Mouse (Mus musculus) heart, embryonic 10.5 days (tissue): Measurements from ENCODE around the gene Gna13. TPM values are rescaled to one million over a fixed set of nuclear protein-coding genes. Genes with fewer than 3 reads are reported as not detected.
"Not testable (repeated sequence)": the region's sequence is repeated elsewhere in the genome, so short reads cannot be mapped to it uniquely, and the experiment has no call there.

Experiments used
- DNase-seq: peaks from one replicate; pipeline ENCODE4 v3.0.0-alpha.2; 2017; ENCODE audit warnings: low spot score
- H3K27ac ChIP-seq: fragments of 300-500 bp; sonication (generic); 2 replicates; pipeline ENCODE4 v1.5.1; 2016; ENCODE audit warnings: mild to moderate bottlenecking
- H3K27me3 ChIP-seq: fragments of 300-500 bp; sonication (generic); 2 replicates; pipeline ENCODE4 v1.6.1; 2016; ENCODE audit warnings: mild to moderate bottlenecking; ENCODE audit not compliant: poor library complexity, insufficient read depth, severe bottlenecking
- H3K36me3 ChIP-seq: fragments of 300-500 bp; sonication (generic); 2 replicates; pipeline ENCODE4 v1.6.1; 2016; ENCODE audit warnings: mild to moderate bottlenecking, moderate library complexity
- H3K4me1 ChIP-seq: fragments of 300-500 bp; sonication (generic); 2 replicates; pipeline ENCODE4 v1.6.1; 2016; ENCODE audit warnings: mild to moderate bottlenecking
- H3K4me3 ChIP-seq: fragments of 300-500 bp; sonication (generic); 2 replicates; pipeline ENCODE4 v1.5.1; 2016; ENCODE audit warnings: mild to moderate bottlenecking, moderate library complexity
- H3K9me3 ChIP-seq: fragments of 300-500 bp; sonication (generic); 2 replicates; pipeline ENCODE4 v1.6.1; 2016; ENCODE audit warnings: mild to moderate bottlenecking, moderate library complexity
- WGBS: fragments of 180-500 bp; shearing (Covaris S2); methylation state at CpG from one replicate; pipeline ENCODE4 v1.1.7; 2016; 5-methylcytosine and 5-hydroxymethylcytosine counted together
- polyA plus RNA-seq: library from polyadenylated mRNA; unstranded; fragments of >200 nt; fragmentation: Nextera tagmentation; extraction: Ambion mirVana; gene quantifications from 2 replicates; pipeline ENCODE4 v1.2.1, GENCODE M21; 2016

The Gna13 gene
- polyA plus RNA-seq, 1 experiment from 2014 or later: 20.5 TPM

- H3K4me1 ChIP-seq: peaks cover 8% of the 10 kb centered on the region
- no peaks in the 10 kb centered on the region for H3K27me3 ChIP-seq
- H3K36me3 ChIP-seq: no peaks in the 10 kb centered on the region
- no peak for DNase-seq
- no peak overlapping the region for H3K4me3 ChIP-seq
- 56% methylated on average over 6 of the region's 6 CpGs for WGBS
- no peak overlapping the region for H3K27ac ChIP-seq
- H3K9me3 ChIP-seq: no peaks in the 10 kb centered on the region
These were observed 26.7 kb upstream of the Gna13 start for GRCm38 (mm10) chr11:109335890-109336289.

- DNase-seq: no peak
- Histone ChIP-seq H3K9me3 (no peaks in the 10 kb centered on the region), H3K4me3 (no peak overlapping the region), H3K36me3 (no peaks in the 10 kb centered on the region), H3K27ac (no peak overlapping the region), H3K27me3 (no peaks in the 10 kb centered on the region), H3K4me1 (peaks cover 15% of the 10 kb centered on the region)
- 89% methylated on average over 8 of the region's 8 CpGs for WGBS
These were observed 23.3 kb upstream of the Gna13 start for GRCm38 (mm10) chr11:109339155-109339938.

- no peaks in the 10 kb centered on the region for H3K36me3 ChIP-seq
- no peak overlapping the region for H3K27ac ChIP-seq
- 81% methylated on average over 5 of the region's 5 CpGs for WGBS
- no peaks in the 10 kb centered on the region for H3K27me3 ChIP-seq
- H3K4me3 ChIP-seq: no peak overlapping the region
- no peaks in the 10 kb centered on the region for H3K9me3 ChIP-seq
- DNase-seq: no peak
- H3K4me1 ChIP-seq: peaks cover 21% of the 10 kb centered on the region
These were observed 22.1 kb upstream of the Gna13 start for GRCm38 (mm10) chr11:109340541-109340940.

- not testable (repeated sequence) for H3K36me3 ChIP-seq, H3K4me3 ChIP-seq, H3K27me3 ChIP-seq, DNase-seq, H3K9me3 ChIP-seq
- Histone ChIP-seq H3K4me1 (peaks cover 35% of the 10 kb centered on the region), H3K27ac (0 out of 2 replicates have a peak overlapping the region, but pooled peaks have one; percentile 4)
- 93% methylated on average over 3 of the region's 4 CpGs for whole genome bisulfite sequencing
These were observed 20.0 kb upstream of the Gna13 start for GRCm38 (mm10) chr11:109342666-109343065.

- Histone ChIP-seq H3K4me1 (peaks cover 44% of the 10 kb centered on the region), H3K27ac (peak overlapping the region; percentile 77), H3K27me3 (no peaks in the 10 kb centered on the region), H3K9me3 (no peaks in the 10 kb centered on the region), H3K36me3 (no peaks in the 10 kb centered on the region), H3K4me3 (peak overlapping the region; percentile 27; the same call in 1 of the 2 replicates)
- 13% methylated on average over 7 of the region's 7 CpGs for WGBS
- no peak for DNase-seq
These were observed 19.1 kb upstream of the Gna13 start for GRCm38 (mm10) chr11:109343558-109343957.

- DNase-seq: no peak
- no peaks in the 10 kb centered on the region for H3K36me3 ChIP-seq
- no peaks in the 10 kb centered on the region for H3K9me3 ChIP-seq
- H3K4me3 ChIP-seq: peak overlapping the region; percentile 27; the same call in 1 of the 2 replicates
- WGBS: 16% methylated on average over 10 of the region's 10 CpGs
- H3K4me1 ChIP-seq: peaks cover 46% of the 10 kb centered on the region
- H3K27me3 ChIP-seq: no peaks in the 10 kb centered on the region
- H3K27ac ChIP-seq: peak overlapping the region; percentile 77
These were observed 18.5 kb upstream of the Gna13 start for GRCm38 (mm10) chr11:109343991-109344599.

GRCm38 (mm10) chr11:109347242-109347959 lies 15.2 kb upstream of the Gna13 start:
- H3K27ac ChIP-seq: peak overlapping the region; percentile 54
- peak; percentile 86 for DNase-seq

GRCm38 (mm10) chr11:109348408-109348807 lies 14.2 kb upstream of the Gna13 start:
- Histone ChIP-seq H3K36me3 (no peaks in the 10 kb centered on the region), H3K27ac (peak overlapping the region; percentile 59; the same call in 1 of the 2 replicates)
- 58% methylated on average over 12 of the region's 12 CpGs for WGBS

More at GRCm38 (mm10) chr11:109347242-109347959, 15.2 kb upstream of the Gna13 start:
- peaks cover 50% of the 10 kb centered on the region for H3K4me1 ChIP-seq
- no peak overlapping the region for H3K4me3 ChIP-seq
- no peaks in the 10 kb centered on the region for H3K27me3 ChIP-seq
- H3K36me3 ChIP-seq: no peaks in the 10 kb centered on the region
- H3K9me3 ChIP-seq: no peaks in the 10 kb centered on the region
- WGBS: 18% methylated on average over 10 of the region's 10 CpGs

GRCm38 (mm10) chr11:109349652-109350316 lies 12.8 kb upstream of the Gna13 start:
- Histone ChIP-seq H3K9me3 (no peaks in the 10 kb centered on the region), H3K27ac (peak overlapping the region; percentile 50; the same call in 1 of the 2 replicates), H3K4me3 (no peak overlapping the region), H3K36me3 (no peaks in the 10 kb centered on the region), H3K4me1 (peaks cover 35% of the 10 kb centered on the region), H3K27me3 (no peaks in the 10 kb centered on the region)
- DNase-seq: no peak
- 46% methylated on average over 5 of the region's 5 CpGs for WGBS

More at GRCm38 (mm10) chr11:109348408-109348807, 14.2 kb upstream of the Gna13 start:
- H3K27me3 ChIP-seq: no peaks in the 10 kb centered on the region
- peaks cover 44% of the 10 kb centered on the region for H3K4me1 ChIP-seq
- H3K9me3 ChIP-seq: no peaks in the 10 kb centered on the region
- no peak overlapping the region for H3K4me3 ChIP-seq
- no peak for DNase-seq

- H3K4me1 ChIP-seq: peaks cover 34% of the 10 kb centered on the region
- H3K27me3 ChIP-seq: no peaks in the 10 kb centered on the region
- H3K27ac ChIP-seq: no peak overlapping the region
- WGBS: 83% methylated on average over 7 of the region's 7 CpGs
- no peaks in the 10 kb centered on the region for H3K36me3 ChIP-seq
- no peaks in the 10 kb centered on the region for H3K9me3 ChIP-seq
- no peak overlapping the region for H3K4me3 ChIP-seq
- DNase-seq: no peak
These were observed 12.3 kb upstream of the Gna13 start for GRCm38 (mm10) chr11:109350317-109350714.

- 83% methylated on average over 4 of the region's 4 CpGs for WGBS
These were observed 11.1 kb upstream of the Gna13 start for GRCm38 (mm10) chr11:109351489-109351888.

GRCm38 (mm10) chr11:109353391-109354235 lies 9.0 kb upstream of the Gna13 start:
- no peak overlapping the region for H3K4me3 ChIP-seq
- no peaks in the 10 kb centered on the region for H3K36me3 ChIP-seq
- H3K27me3 ChIP-seq: no peaks in the 10 kb centered on the region
- no peak for DNase-seq
- H3K4me1 ChIP-seq: peaks cover 25% of the 10 kb centered on the region
- H3K27ac ChIP-seq: no peak overlapping the region
- 64% methylated on average over 12 of the region's 12 CpGs for WGBS
- H3K9me3 ChIP-seq: no peaks in the 10 kb centered on the region

More at GRCm38 (mm10) chr11:109351489-109351888, 11.1 kb upstream of the Gna13 start:
- Histone ChIP-seq H3K36me3 (no peaks in the 10 kb centered on the region), H3K9me3 (no peaks in the 10 kb centered on the region), H3K4me1 (peaks cover 38% of the 10 kb centered on the region), H3K27me3 (no peaks in the 10 kb centered on the region), H3K27ac (no peak overlapping the region), H3K4me3 (no peak overlapping the region)
- no peak for DNase-seq
